11 mouse cellular contexts compared by ENCODE assay signal in the genomic region with DNA sequence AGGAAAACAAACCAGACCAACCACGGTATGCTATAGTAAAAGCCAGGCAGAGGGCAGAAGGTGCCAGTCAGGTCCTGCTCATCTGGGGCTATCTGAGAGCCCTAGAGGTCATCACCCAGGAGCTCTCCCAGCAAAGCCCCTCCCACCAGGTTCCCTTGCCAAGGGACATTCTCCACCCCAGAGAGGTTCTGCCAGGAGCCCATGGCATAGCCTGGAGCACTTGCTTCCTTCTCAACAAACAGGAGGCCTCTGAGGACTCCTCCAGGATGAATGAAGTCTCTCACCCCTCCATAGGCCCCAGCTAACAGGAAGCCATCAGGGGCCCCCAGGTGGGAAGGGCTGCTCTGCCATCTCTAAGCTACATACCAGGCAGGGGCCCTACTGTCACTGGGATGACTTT.
DNase-seq lines count a peak whose midpoint lies in the region; ATAC-seq and TF ChIP-seq lines count a peak whose summit lies in the region.
"Had no signal": no experiment of that assay in that cellular context is flagged by ENCODE, and none has a peak within 500 bp of the region (broad histone marks: within the 10 kb centered on the region; RNA-seq: fewer than 3 reads in every experiment).

No protein-coding gene starts in this region.

- H3K9ac ChIP-seq in kidney, embryonic 15.5 days, result no peak overlapping the region
- H3K9ac ChIP-seq in midbrain, embryonic 11.5 days (ENCODE audit: low read length), result no peak overlapping the region
- H3K9ac ChIP-seq: hindbrain, embryonic 13.5 days had no signal

- peak; percentile 47 for DNase-seq in CD4-positive, CD25-positive, alpha-beta regulatory T cell, adult 2 months (ENCODE audit: low read depth, low spot score)
- peak; percentile 61 for DNase-seq in kidney, adult 2 months
- DNase-seq in kidney, postnatal 14 days, result peak; percentile 44
- peak; percentile 77 for DNase-seq in lung, postnatal 36 days
- DNase-seq in midbrain, embryonic 11.5 days (ENCODE audit: low spot score, missing footprints), result no peak
- DNase-seq: cerebellum, postnatal 25 days; right cerebral cortex, postnatal 4 days had no signal

- H3K9me3 ChIP-seq in kidney, embryonic 15.5 days (replicated peaks), result no peaks in the 10 kb centered on the region
- H3K9me3 ChIP-seq in midbrain, embryonic 11.5 days (ENCODE audit: control insufficient read depth, low read length), result no peaks in the 10 kb centered on the region
- H3K9me3 ChIP-seq: hindbrain, embryonic 13.5 days had no signal

- 48% methylated on average over 1 of the region's 1 CpGs for WGBS in kidney, adult 2 months
- 52% methylated on average over 1 of the region's 1 CpGs for WGBS in kidney, embryonic 15.5 days
- WGBS in midbrain, embryonic 11.5 days, result 77% methylated on average over 1 of the region's 1 CpGs

- no peak overlapping the region for H3K27ac ChIP-seq in kidney, adult 2 months (ENCODE audit: insufficient read depth, low read depth, low read length)
- H3K27ac ChIP-seq in kidney, embryonic 15.5 days, result no peak overlapping the region
- no peak overlapping the region for H3K27ac ChIP-seq in midbrain, embryonic 11.5 days (ENCODE audit: low read depth, low read length)
- H3K27ac ChIP-seq: hindbrain, embryonic 13.5 days had no signal

- no peak for TF ChIP-seq CTCF in kidney, adult 2 months (conservative IDR thresholded peaks at IDR 0.05; ENCODE audit: insufficient read depth, insufficient read length, low read depth, low read length)

- ATAC-seq in CD4-positive, CD25-positive, alpha-beta regulatory T cell, adult 4 months, result no peak
- ATAC-seq in kidney, embryonic 15.5 days (replicated peaks; ENCODE audit: low FRiP score), result no peak
- no peak for ATAC-seq in megakaryocyte-erythroid progenitor cell, adult 5-6 weeks (replicated peaks; ENCODE audit: low FRiP score, low TSS enrichment, poor library complexity, severe bottlenecking)
- no peak for ATAC-seq in midbrain, embryonic 11.5 days (ENCODE audit: low FRiP score)

- no peak for TF ChIP-seq POLR2A in kidney, adult 2 months (IDR thresholded peaks at IDR 0.05; ENCODE audit: low read depth, low read length)

- H3K4me1 ChIP-seq in kidney, adult 2 months (ENCODE audit: control insufficient read depth, insufficient read depth, low read length), result peaks cover 5% of the 10 kb centered on the region; the same call in 1 of the 2 replicates
- H3K4me1 ChIP-seq in kidney, embryonic 15.5 days, result peaks cover 25% of the 10 kb centered on the region
- H3K4me1 ChIP-seq in midbrain, embryonic 11.5 days (ENCODE audit: control insufficient read depth, insufficient read depth, low read length), result no peaks in the 10 kb centered on the region

- H3K27me3 ChIP-seq in kidney, adult 2 months (replicated peaks; ENCODE audit: control insufficient read depth, insufficient read depth, low read length), result no peaks in the 10 kb centered on the region
- no peaks in the 10 kb centered on the region for H3K27me3 ChIP-seq in kidney, embryonic 15.5 days
- H3K27me3 ChIP-seq in midbrain, embryonic 11.5 days (ENCODE audit: control insufficient read depth, insufficient read depth, low read length), result no peaks in the 10 kb centered on the region

- H3K4me3 ChIP-seq in kidney, adult 2 months (ENCODE audit: insufficient read depth, low read depth, low read length), result no peak overlapping the region
- no peak overlapping the region for H3K4me3 ChIP-seq in kidney, embryonic 15.5 days (replicated peaks)
- H3K4me3 ChIP-seq in midbrain, embryonic 11.5 days (ENCODE audit: low read depth, low read length), result no peak overlapping the region
- H3K4me3 ChIP-seq: hindbrain, embryonic 13.5 days had no signal

- H3K4me2 ChIP-seq in kidney, embryonic 15.5 days, result no peak overlapping the region
- no peak overlapping the region for H3K4me2 ChIP-seq in midbrain, embryonic 11.5 days
- H3K4me2 ChIP-seq: hindbrain, embryonic 13.5 days had no signal

- H3K36me3 ChIP-seq in kidney, adult 2 months (ENCODE audit: control insufficient read depth, insufficient read depth, low read length), result no peaks in the 10 kb centered on the region
- no peaks in the 10 kb centered on the region for H3K36me3 ChIP-seq in kidney, embryonic 15.5 days
- no peaks in the 10 kb centered on the region for H3K36me3 ChIP-seq in midbrain, embryonic 11.5 days (ENCODE audit: control insufficient read depth, insufficient read depth, low read length)
- H3K36me3 ChIP-seq: hindbrain, embryonic 13.5 days had no signal
